Mouse (Mus musculus) forebrain, embryonic 12.5 days (tissue): ENCODE data around the gene Macrod2. TPM values are rescaled to one million over a fixed set of nuclear protein-coding genes. Genes with fewer than 3 reads are reported as not detected.

ENCODE experiments used
- ATAC-seq: fragments of 200-750 bp; cut with Nextera tagmentation; 2 replicates; pipeline ENCODE4 v1.8.0; 2017; ENCODE audit warnings: moderate TSS enrichment; ENCODE audit not compliant: low FRiP score
- H3K27ac ChIP-seq: fragments of 300-500 bp; sonication (generic); 2 replicates; pipeline ENCODE4 v1.5.1; 2016; ENCODE audit warnings: mild to moderate bottlenecking
- H3K27me3 ChIP-seq: fragments of 300-500 bp; sonication (generic); 2 replicates; pipeline ENCODE4 v1.6.1; 2016; ENCODE audit warnings: mild to moderate bottlenecking
- H3K36me3 ChIP-seq: fragments of 300-500 bp; sonication (generic); replicated peaks from 2 replicates; pipeline ENCODE4 v1.6.1; 2016; ENCODE audit warnings: mild to moderate bottlenecking
- H3K4me1 ChIP-seq: fragments of 300-500 bp; sonication (generic); 2 replicates; pipeline ENCODE4 v1.6.1; 2016
- H3K4me2 ChIP-seq: fragments of 300-500 bp; sonication (generic); 2 replicates; pipeline ENCODE4 v1.6.1; 2016; ENCODE audit warnings: mild to moderate bottlenecking, moderate library complexity
- H3K4me3 ChIP-seq: fragments of 300-500 bp; sonication (generic); replicated peaks from 2 replicates; pipeline ENCODE4 v1.5.1; 2016; ENCODE audit warnings: mild to moderate bottlenecking
- H3K9ac ChIP-seq: fragments of 300-500 bp; sonication (generic); 2 replicates; pipeline ENCODE4 v1.6.1; 2016; ENCODE audit warnings: mild to moderate bottlenecking
- H3K9me3 ChIP-seq: fragments of 300-500 bp; sonication (generic); 2 replicates; pipeline ENCODE4 v1.6.1; 2016
- WGBS: fragments of 180-500 bp; shearing (Covaris S2); methylation state at CpG from one replicate; pipeline ENCODE4 v1.1.7; 2016; 5-methylcytosine and 5-hydroxymethylcytosine counted together
- polyA plus RNA-seq: library from polyadenylated mRNA; unstranded; fragments of >200 nt; fragmentation: Nextera tagmentation; extraction: Ambion mirVana; gene quantifications from 2 replicates; pipeline ENCODE4 v1.2.1, GENCODE M21; 2016

Macrod2 gene
- polyA plus RNA-seq, 1 experiment from 2014 or later: 52.0 TPM

GRCm38 (mm10) chr2:142030756-142031646, 1635.9 kb downstream of the Macrod2 start:
- Histone ChIP-seq H3K9me3 (no peaks in the 10 kb centered on the region), H3K27ac (no peak overlapping the region), H3K36me3 (no peaks in the 10 kb centered on the region), H3K4me2 (0 out of 2 replicates have a peak overlapping the region, but pooled peaks have one; percentile 4), H3K9ac (no peak overlapping the region), H3K27me3 (no peaks in the 10 kb centered on the region), H3K4me1 (peaks cover 7% of the 10 kb centered on the region; the same call in 1 of the 2 replicates), H3K4me3 (no peak overlapping the region)
- 11% methylated on average over 10 of the region's 10 CpGs for WGBS
- peak; percentile 57; the same call in 1 of the 2 replicates for ATAC-seq

- Histone ChIP-seq H3K4me2 (no peak overlapping the region), H3K9ac (no peak overlapping the region), H3K27ac (no peak overlapping the region), H3K9me3 (no peaks in the 10 kb centered on the region), H3K4me1 (peaks cover 13% of the 10 kb centered on the region), H3K27me3 (no peaks in the 10 kb centered on the region), H3K4me3 (no peak overlapping the region), H3K36me3 (no peaks in the 10 kb centered on the region)
- 84% methylated on average over 6 of the region's 6 CpGs for WGBS
- ATAC-seq: no peak
Observed at GRCm38 (mm10) chr2:142055576-142055975, 1660.5 kb downstream of the Macrod2 start.

GRCm38 (mm10) chr2:142057889-142058750, 1663.0 kb downstream of the Macrod2 start:
- WGBS: 48% methylated on average over 14 of the region's 14 CpGs
- Histone ChIP-seq H3K9ac (no peak overlapping the region), H3K36me3 (no peaks in the 10 kb centered on the region), H3K4me3 (no peak overlapping the region), H3K4me2 (peak overlapping the region; percentile 6; the same call in 1 of the 2 replicates), H3K27ac (peak overlapping the region; percentile 56; the same call in 1 of the 2 replicates), H3K27me3 (no peaks in the 10 kb centered on the region), H3K4me1 (peaks cover 13% of the 10 kb centered on the region), H3K9me3 (no peaks in the 10 kb centered on the region)
- ATAC-seq: peak; percentile 67

- Histone ChIP-seq H3K4me2 (no peak overlapping the region), H3K36me3 (no peaks in the 10 kb centered on the region), H3K9me3 (no peaks in the 10 kb centered on the region), H3K27me3 (no peaks in the 10 kb centered on the region), H3K4me1 (peaks cover 13% of the 10 kb centered on the region), H3K9ac (no peak overlapping the region), H3K4me3 (no peak overlapping the region), H3K27ac (peak overlapping the region; percentile 56; the same call in 1 of the 2 replicates)
- no peak for ATAC-seq
- WGBS: 62% methylated on average over 2 of the region's 2 CpGs
Observed at GRCm38 (mm10) chr2:142058751-142059090, 1663.6 kb downstream of the Macrod2 start.

- Histone ChIP-seq H3K9me3 (no peaks in the 10 kb centered on the region), H3K4me1 (no peaks in the 10 kb centered on the region; the same call in 1 of the 2 replicates), H3K4me3 (no peak overlapping the region), H3K27ac (no peak overlapping the region), H3K9ac (no peak overlapping the region), H3K4me2 (no peak overlapping the region), H3K27me3 (no peaks in the 10 kb centered on the region), H3K36me3 (no peaks in the 10 kb centered on the region)
- no peak for ATAC-seq
- 44% methylated on average over 3 of the region's 3 CpGs for WGBS
Observed at GRCm38 (mm10) chr2:142108947-142109346, 1713.8 kb downstream of the Macrod2 start.

DNA sequence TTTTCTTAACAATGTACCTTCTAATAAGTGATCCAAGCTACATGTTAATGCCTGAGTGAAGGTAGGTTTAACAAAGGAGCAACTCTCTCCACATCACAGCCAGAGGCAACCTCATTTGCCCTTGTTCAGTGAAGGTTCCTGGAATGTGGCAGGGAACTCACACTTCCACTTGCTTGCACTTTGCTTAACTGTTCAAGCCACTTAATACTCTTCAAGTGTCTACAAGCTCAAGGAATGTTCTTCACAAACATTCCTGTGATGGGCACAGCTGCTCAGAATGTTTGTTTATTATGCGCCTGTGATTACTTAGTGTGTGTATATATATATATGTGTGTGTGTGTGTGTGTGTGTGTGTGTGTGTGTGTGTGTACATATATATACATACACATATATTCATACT, 1721.5 kb downstream of the Macrod2 start:
- Histone ChIP-seq H3K4me3 (no peak overlapping the region), H3K27ac (no peak overlapping the region), H3K4me1 (no peaks in the 10 kb centered on the region), H3K27me3 (no peaks in the 10 kb centered on the region), H3K9me3 (no peaks in the 10 kb centered on the region), H3K4me2 (no peak overlapping the region), H3K9ac (no peak overlapping the region), H3K36me3 (no peaks in the 10 kb centered on the region)
- ATAC-seq: no peak
- WGBS: 100% methylated on average over 1 of the region's 1 CpGs

- 80% methylated on average over 3 of the region's 3 CpGs for WGBS
- Histone ChIP-seq H3K27me3 (no peaks in the 10 kb centered on the region), H3K4me1 (peaks cover 3% of the 10 kb centered on the region; the same call in 1 of the 2 replicates), H3K27ac (no peak overlapping the region), H3K9ac (no peak overlapping the region), H3K4me3 (no peak overlapping the region), H3K4me2 (no peak overlapping the region), H3K36me3 (no peaks in the 10 kb centered on the region), H3K9me3 (no peaks in the 10 kb centered on the region)
- ATAC-seq: no peak
Observed at GRCm38 (mm10) chr2:142128109-142128508, 1733.0 kb downstream of the Macrod2 start.

DNA sequence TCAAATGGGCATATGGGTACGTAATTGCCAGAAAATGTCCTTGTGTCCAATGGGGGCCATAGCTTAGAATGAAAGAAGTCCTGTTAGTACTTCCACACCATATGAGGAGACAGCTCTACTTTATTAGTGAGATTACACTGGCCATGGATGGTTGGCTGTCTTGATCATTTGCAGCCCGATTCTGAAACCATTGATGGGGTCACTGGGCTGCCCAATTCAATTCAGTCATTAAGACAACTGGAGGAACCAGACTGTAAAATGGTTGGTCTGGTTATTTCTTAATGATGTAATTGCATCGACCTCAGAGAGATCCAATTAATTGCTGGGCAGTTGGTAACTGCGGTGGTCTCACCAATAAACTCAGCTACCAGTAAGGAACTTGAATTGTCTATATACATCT, 1734.1 kb downstream of the Macrod2 start:
- H3K4me3 ChIP-seq: no peak overlapping the region
- no peak overlapping the region for H3K27ac ChIP-seq
- ATAC-seq: no peak
- no peaks in the 10 kb centered on the region for H3K9me3 ChIP-seq
- 85% methylated on average over 4 of the region's 4 CpGs for WGBS
- no peak overlapping the region for H3K4me2 ChIP-seq
- no peaks in the 10 kb centered on the region for H3K4me1 ChIP-seq
- no peaks in the 10 kb centered on the region for H3K27me3 ChIP-seq
- H3K9ac ChIP-seq: no peak overlapping the region
- no peaks in the 10 kb centered on the region for H3K36me3 ChIP-seq

- Histone ChIP-seq H3K4me3 (no peak overlapping the region), H3K4me1 (no peaks in the 10 kb centered on the region), H3K9me3 (no peaks in the 10 kb centered on the region), H3K27ac (no peak overlapping the region), H3K27me3 (no peaks in the 10 kb centered on the region), H3K9ac (no peak overlapping the region), H3K36me3 (no peaks in the 10 kb centered on the region), H3K4me2 (no peak overlapping the region)
- 83% methylated on average over 2 of the region's 2 CpGs for WGBS
- ATAC-seq: no peak
Observed at GRCm38 (mm10) chr2:142149310-142149709, 1754.2 kb downstream of the Macrod2 start.

DNA sequence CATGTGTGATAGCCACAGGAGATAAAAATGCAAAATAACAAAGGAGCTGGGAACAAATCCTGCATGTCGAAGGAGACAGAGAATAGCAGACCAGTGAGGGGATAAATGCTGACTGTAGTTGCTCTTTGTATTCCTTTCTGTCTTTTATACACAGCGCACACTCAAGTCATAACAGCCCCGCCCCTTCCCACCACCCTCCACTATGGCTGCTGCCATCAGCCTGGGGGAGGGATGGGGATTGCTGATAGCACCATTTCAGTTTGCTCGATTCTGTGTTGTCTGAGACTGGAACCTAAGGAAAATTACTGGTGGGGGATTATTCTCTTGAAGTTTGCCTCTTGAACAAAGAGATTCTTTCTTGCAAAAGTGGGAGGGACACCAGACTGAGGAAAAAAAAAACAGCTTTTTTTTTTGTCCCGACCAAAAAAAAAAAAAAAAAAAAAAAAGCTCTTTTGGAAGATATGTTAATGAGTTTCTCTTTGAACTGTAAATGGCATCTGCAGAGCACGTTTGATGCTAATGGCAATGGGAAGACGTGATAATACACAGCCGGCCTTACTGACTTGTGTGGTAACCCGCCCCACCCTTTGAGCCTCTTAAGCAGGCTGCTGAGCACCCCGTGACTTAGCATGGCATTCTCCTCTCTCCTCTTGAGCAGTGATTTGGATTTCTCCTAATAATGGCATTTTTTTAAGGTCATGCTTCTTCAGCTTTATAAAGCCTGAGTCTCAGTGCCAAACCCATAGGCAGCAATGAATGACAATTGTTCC, 1768.6 kb downstream of the Macrod2 start:
- no peaks in the 10 kb centered on the region for H3K27me3 ChIP-seq
- H3K4me1 ChIP-seq: peaks cover 24% of the 10 kb centered on the region
- H3K27ac ChIP-seq: peak overlapping the region; percentile 76
- 6% methylated on average over 10 of the region's 10 CpGs for WGBS
- H3K9me3 ChIP-seq: no peaks in the 10 kb centered on the region
- no peak overlapping the region for H3K9ac ChIP-seq
- H3K36me3 ChIP-seq: no peaks in the 10 kb centered on the region
- peak overlapping the region; percentile 39 for H3K4me2 ChIP-seq
- ATAC-seq: peak; percentile 92
- no peak overlapping the region for H3K4me3 ChIP-seq

GRCm38 (mm10) chr2:142169649-142170048, 1774.5 kb downstream of the Macrod2 start:
- 81% methylated on average over 2 of the region's 2 CpGs for WGBS
- Histone ChIP-seq H3K9ac (no peak overlapping the region), H3K4me1 (peaks cover 2% of the 10 kb centered on the region), H3K4me2 (no peak overlapping the region), H3K36me3 (no peaks in the 10 kb centered on the region), H3K27me3 (no peaks in the 10 kb centered on the region), H3K9me3 (no peaks in the 10 kb centered on the region), H3K27ac (no peak overlapping the region), H3K4me3 (no peak overlapping the region)
- no peak for ATAC-seq

DNA sequence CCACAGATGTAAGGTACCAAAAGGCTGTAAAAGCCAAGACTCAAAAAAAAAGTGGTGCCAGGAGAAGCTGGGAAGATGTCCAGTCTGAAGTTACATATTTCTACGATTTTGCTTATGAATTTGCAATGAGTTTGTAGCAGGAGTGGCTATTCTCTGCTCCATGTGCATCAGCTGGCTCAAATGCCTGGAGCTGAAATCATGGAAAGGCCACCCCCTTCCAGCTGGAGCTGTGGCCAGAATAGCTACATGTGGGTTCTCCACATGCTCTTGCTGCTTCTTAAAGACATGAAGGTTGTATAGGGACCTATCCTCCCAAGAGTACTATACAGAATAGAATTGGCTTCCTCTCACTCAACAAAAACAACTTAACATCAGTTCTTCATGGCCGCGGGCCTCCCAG, 1777.6 kb downstream of the Macrod2 start:
- H3K4me3 ChIP-seq: no peak overlapping the region
- no peak for ATAC-seq
- no peaks in the 10 kb centered on the region for H3K4me1 ChIP-seq
- H3K27ac ChIP-seq: no peak overlapping the region
- H3K9me3 ChIP-seq: no peaks in the 10 kb centered on the region
- H3K36me3 ChIP-seq: no peaks in the 10 kb centered on the region
- no peaks in the 10 kb centered on the region for H3K27me3 ChIP-seq
- H3K9ac ChIP-seq: no peak overlapping the region
- no peak overlapping the region for H3K4me2 ChIP-seq
- 95% methylated on average over 3 of the region's 3 CpGs for WGBS
